Mouse (Mus musculus): ENCODE results near the gene Xndc1. TPM values are rescaled to one million over a fixed set of nuclear protein-coding genes. Genes with fewer than 3 reads are reported as not detected.
"Not testable (repeated sequence)": the region's sequence is repeated elsewhere in the genome, so short reads cannot be mapped to it uniquely, and the experiment has no call there.

Xndc1 gene
- polyA plus RNA-seq, 1 experiment from 2014 or later, result 22.0 TPM

DNA sequence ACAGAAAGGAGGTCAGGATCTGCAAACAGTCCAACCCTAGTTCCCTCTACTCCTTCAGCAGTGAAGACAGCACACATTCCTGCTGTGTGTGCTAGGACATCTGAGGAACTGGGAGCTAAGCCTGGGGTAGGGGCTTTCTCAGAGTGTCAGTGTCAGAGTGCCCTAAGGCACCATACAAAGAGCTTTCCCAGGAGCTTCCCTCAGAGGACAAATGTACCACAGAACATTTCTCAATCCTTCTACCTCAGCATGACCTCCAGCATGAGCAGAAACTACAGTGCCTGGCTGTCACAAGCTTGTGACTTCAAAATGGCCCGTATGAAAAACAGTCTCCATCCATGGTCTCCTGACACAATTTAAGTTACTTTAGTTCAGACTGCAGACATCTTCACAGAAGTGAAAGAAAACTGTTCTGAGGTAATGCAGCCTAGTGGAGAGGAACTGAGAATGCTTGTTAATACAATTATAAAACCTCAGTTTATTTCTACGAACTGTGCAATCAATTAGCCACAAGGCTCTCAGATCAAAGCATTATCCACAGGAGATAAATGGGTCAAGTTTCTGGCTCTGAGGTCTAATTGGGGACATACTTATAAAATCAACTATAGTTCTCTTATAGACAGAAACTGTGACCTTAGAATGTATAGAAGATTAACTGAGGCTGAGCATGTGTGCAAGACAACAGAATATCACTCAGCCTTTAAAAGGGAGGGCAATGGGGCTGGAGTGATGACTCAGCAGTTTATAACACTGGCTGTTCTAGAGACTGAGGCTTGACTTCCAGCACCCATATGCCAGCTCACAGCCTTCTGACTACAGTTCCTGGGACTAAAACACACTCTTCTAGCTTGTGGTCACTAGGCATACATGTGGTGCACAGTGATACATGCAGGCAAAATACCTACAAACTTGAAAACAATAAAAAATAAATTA is 39.9 kb upstream of the Xndc1 start:
- Histone ChIP-seq H3K36me3 (ENCODE audit: control insufficient read depth, insufficient read depth, low read length) (peaks cover 30% of the 10 kb centered on the region; the same call in 1 of the 2 replicates), H3K4me1 (ENCODE audit: control insufficient read depth, insufficient read depth, low read length) (no peaks in the 10 kb centered on the region), H3K4me3 (ENCODE audit: low read depth, low read length) (no peak overlapping the region), H3K9ac (replicated peaks; ENCODE audit: low read depth, low read length) (no peak overlapping the region), H3K27ac (ENCODE audit: low read depth, low read length) (no peak overlapping the region), H3K9me3 (ENCODE audit: control insufficient read depth, low read length) (no peaks in the 10 kb centered on the region), H3K4me2 (ENCODE audit: low read depth, low read length) (no peak overlapping the region), H3K27me3 (ENCODE audit: control insufficient read depth, insufficient read depth, low read length) (no peaks in the 10 kb centered on the region)
- ATAC-seq (ENCODE audit: low read depth), result no peak
- 80% methylated on average over 2 of the region's 2 CpGs for WGBS

DNA sequence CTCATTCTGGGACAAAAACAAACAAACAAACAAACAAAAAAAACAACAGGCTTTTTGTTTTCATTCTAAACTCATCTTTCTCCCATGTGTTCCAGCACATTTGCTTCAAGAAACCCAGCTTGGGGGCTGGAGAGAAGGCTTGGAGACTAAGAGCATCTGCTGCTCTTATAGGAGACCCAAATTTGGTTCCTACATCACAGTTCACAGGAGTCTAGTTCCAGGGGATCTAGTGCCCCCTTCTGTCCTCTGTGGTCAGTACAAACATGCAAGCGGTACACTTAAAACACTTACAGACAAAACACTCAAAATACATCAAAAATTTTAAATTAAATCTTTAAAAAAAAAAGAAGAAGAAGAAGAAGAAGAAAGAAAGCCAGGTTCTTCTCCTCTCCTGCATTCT is 30.4 kb upstream of the Xndc1 start:
- H3K4me2 ChIP-seq (ENCODE audit: low read depth, low read length), result no peak overlapping the region

DNA sequence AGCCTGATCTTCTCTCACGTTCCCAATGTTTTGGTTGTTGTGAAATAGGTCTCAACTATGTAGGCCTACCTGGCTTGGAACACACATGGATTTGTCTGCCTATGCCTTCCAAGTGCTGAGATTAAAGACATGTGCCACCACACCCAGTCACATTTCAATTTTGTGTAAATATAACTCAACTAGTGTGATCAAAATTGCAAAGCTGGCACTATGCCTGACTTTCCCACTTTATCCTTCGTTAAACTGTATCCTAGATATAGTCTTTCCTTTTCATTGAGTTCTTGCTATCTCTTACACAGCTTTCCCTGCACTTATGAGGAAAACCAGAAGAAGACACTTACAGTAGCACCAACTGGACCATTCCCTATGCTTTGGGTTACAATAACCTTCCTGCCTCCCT is 29.8 kb upstream of the Xndc1 start:
- Histone ChIP-seq H3K27me3 (ENCODE audit: control insufficient read depth, insufficient read depth, low read length) (no peaks in the 10 kb centered on the region), H3K9me3 (ENCODE audit: control insufficient read depth, low read length) (no peaks in the 10 kb centered on the region), H3K4me1 (ENCODE audit: control insufficient read depth, insufficient read depth, low read length) (no peaks in the 10 kb centered on the region), H3K27ac (ENCODE audit: low read depth, low read length) (no peak overlapping the region), H3K9ac (replicated peaks; ENCODE audit: low read depth, low read length) (no peak overlapping the region), H3K36me3 (ENCODE audit: control insufficient read depth, insufficient read depth, low read length) (peaks cover 55% of the 10 kb centered on the region), H3K4me2 (ENCODE audit: low read depth, low read length) (no peak overlapping the region), H3K4me3 (ENCODE audit: low read depth, low read length) (no peak overlapping the region)
- ATAC-seq (ENCODE audit: low read depth), result no peak
- 97% methylated on average over 2 of the region's 2 CpGs for WGBS

More for the DNA sequence above, 30.4 kb upstream of the Xndc1 start:
- Histone ChIP-seq H3K36me3 (ENCODE audit: control insufficient read depth, insufficient read depth, low read length) (peaks cover 55% of the 10 kb centered on the region), H3K9me3 (ENCODE audit: control insufficient read depth, low read length) (no peaks in the 10 kb centered on the region), H3K27ac (ENCODE audit: low read depth, low read length) (no peak overlapping the region), H3K4me3 (ENCODE audit: low read depth, low read length) (no peak overlapping the region), H3K4me1 (ENCODE audit: control insufficient read depth, insufficient read depth, low read length) (no peaks in the 10 kb centered on the region), H3K9ac (replicated peaks; ENCODE audit: low read depth, low read length) (no peak overlapping the region), H3K27me3 (ENCODE audit: control insufficient read depth, insufficient read depth, low read length) (no peaks in the 10 kb centered on the region)
- no peak for ATAC-seq (ENCODE audit: low read depth)
- WGBS, result 100% methylated on average over 1 of the region's 1 CpGs

DNA sequence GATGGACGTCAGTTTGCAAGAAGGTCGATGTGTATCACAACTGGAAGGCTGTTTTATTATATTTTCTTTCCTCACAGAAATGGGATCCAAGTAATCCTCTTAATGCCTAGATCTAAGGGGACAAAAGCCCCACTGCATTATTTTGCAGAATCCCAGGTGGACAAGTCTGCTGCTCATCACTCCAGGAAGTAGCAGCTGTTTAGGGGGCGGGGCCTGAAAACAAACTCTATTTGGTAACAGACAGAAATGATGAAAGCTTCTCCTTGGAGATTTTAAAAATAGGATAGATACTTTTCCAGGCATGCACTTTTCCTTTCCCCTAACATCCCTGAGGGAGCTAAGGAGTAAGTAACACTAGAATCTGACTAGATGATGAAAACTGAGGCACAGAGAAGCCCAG is 28.0 kb upstream of the Xndc1 start:
- no peaks in the 10 kb centered on the region for H3K9me3 ChIP-seq (ENCODE audit: control insufficient read depth, low read length)
- WGBS, result 96% methylated on average over 3 of the region's 3 CpGs
- ATAC-seq (ENCODE audit: low read depth), result no peak

DNA sequence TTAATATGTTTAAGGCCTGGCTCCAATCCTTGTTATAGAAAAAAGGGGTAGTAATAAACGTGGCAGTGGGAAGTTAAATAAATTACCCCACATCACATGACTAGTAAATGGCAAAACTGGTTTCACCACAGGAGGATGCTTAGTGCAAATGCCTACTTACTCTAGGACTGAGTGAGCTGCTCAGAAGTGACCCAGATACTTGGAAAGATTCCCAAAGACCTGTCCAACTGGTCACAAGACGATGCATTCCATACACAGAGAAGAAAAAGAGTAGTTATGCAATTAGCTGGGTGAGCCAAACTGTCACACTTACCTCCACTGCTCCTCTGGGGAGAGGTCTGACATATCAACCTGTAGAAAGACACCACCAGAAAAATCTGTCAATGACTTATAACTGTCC is 23.0 kb upstream of the Xndc1 start:
- Histone ChIP-seq H3K9me3 (ENCODE audit: control insufficient read depth, low read length) (no peaks in the 10 kb centered on the region), H3K4me3 (ENCODE audit: low read depth, low read length) (no peak overlapping the region), H3K36me3 (ENCODE audit: control insufficient read depth, insufficient read depth, low read length) (peaks cover 20% of the 10 kb centered on the region), H3K4me2 (ENCODE audit: low read depth, low read length) (no peak overlapping the region), H3K27ac (ENCODE audit: low read depth, low read length) (no peak overlapping the region), H3K4me1 (ENCODE audit: control insufficient read depth, insufficient read depth, low read length) (no peaks in the 10 kb centered on the region), H3K27me3 (ENCODE audit: control insufficient read depth, insufficient read depth, low read length) (no peaks in the 10 kb centered on the region), H3K9ac (replicated peaks; ENCODE audit: low read depth, low read length) (no peak overlapping the region)
- 91% methylated on average over 2 of the region's 2 CpGs for WGBS
- no peak for ATAC-seq (ENCODE audit: low read depth)

More for the DNA sequence above, 28.0 kb upstream of the Xndc1 start:
- Histone ChIP-seq H3K36me3 (ENCODE audit: control insufficient read depth, insufficient read depth, low read length) (peaks cover 39% of the 10 kb centered on the region), H3K4me3 (ENCODE audit: low read depth, low read length) (no peak overlapping the region), H3K27me3 (ENCODE audit: control insufficient read depth, insufficient read depth, low read length) (no peaks in the 10 kb centered on the region), H3K4me1 (ENCODE audit: control insufficient read depth, insufficient read depth, low read length) (no peaks in the 10 kb centered on the region), H3K9ac (replicated peaks; ENCODE audit: low read depth, low read length) (no peak overlapping the region), H3K4me2 (ENCODE audit: low read depth, low read length) (no peak overlapping the region), H3K27ac (ENCODE audit: low read depth, low read length) (no peak overlapping the region)

DNA sequence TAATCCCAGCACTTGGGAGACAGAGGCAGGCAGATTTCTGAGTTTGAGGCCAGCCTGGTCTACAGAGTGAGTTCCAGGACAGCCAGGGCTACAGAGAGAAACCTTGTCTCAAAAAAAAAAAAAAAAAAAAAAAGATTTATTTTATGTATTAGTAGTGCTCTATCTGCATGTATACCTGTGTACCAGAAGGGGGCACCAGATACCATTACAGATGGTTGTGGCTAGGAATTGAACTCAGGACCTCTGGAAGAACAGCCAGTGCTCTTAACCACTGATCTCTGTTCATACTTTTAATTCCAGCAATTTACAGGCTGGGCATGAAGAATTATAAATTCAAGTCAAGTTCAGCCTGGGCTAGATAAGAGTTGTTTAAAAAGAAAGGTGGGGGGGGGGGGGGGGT is 16.8 kb upstream of the Xndc1 start:
- not testable (repeated sequence) for ATAC-seq (ENCODE audit: low read depth); H3K4me2 ChIP-seq (ENCODE audit: low read depth, low read length); H3K4me3 ChIP-seq (ENCODE audit: low read depth, low read length); H3K27ac ChIP-seq (ENCODE audit: low read depth, low read length); H3K36me3 ChIP-seq (ENCODE audit: control insufficient read depth, insufficient read depth, low read length); H3K27me3 ChIP-seq (ENCODE audit: control insufficient read depth, insufficient read depth, low read length); H3K4me1 ChIP-seq (ENCODE audit: control insufficient read depth, insufficient read depth, low read length); H3K9me3 ChIP-seq (ENCODE audit: control insufficient read depth, low read length); H3K9ac ChIP-seq (replicated peaks; ENCODE audit: low read depth, low read length)

DNA sequence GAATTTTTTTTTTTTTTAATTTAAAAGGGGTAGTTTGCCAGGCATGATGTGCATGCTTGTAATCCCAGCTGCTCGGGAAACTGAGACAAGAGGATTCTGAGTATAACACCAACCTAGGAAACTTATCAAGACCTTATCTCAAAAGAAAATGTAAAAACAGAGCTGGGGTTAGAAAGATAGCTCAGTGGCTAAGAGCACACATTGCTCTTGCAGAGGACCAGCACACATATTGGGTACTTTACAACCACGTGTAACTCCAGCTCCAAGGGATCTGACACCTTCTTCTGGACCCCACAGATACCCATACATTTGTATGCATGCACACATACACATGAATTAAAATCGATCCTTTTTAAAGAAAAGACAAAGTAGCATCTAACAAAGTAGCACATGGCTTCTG is 4.0 kb upstream of the Xndc1 start:
- no peaks in the 10 kb centered on the region for H3K9me3 ChIP-seq (ENCODE audit: control insufficient read depth, low read length)
- no peak overlapping the region for H3K4me2 ChIP-seq (ENCODE audit: low read depth, low read length)
- no peaks in the 10 kb centered on the region for H3K27me3 ChIP-seq (ENCODE audit: control insufficient read depth, insufficient read depth, low read length)
- H3K27ac ChIP-seq (ENCODE audit: low read depth, low read length), result no peak overlapping the region
- no peak overlapping the region for H3K4me3 ChIP-seq (ENCODE audit: low read depth, low read length)
- peaks cover 17% of the 10 kb centered on the region for H3K4me1 ChIP-seq (ENCODE audit: control insufficient read depth, insufficient read depth, low read length)
- no peak overlapping the region for H3K9ac ChIP-seq (replicated peaks; ENCODE audit: low read depth, low read length)
- no peak for ATAC-seq (ENCODE audit: low read depth)
- no peaks in the 10 kb centered on the region for H3K36me3 ChIP-seq (ENCODE audit: control insufficient read depth, insufficient read depth, low read length)
- 98% methylated on average over 3 of the region's 3 CpGs for WGBS

DNA sequence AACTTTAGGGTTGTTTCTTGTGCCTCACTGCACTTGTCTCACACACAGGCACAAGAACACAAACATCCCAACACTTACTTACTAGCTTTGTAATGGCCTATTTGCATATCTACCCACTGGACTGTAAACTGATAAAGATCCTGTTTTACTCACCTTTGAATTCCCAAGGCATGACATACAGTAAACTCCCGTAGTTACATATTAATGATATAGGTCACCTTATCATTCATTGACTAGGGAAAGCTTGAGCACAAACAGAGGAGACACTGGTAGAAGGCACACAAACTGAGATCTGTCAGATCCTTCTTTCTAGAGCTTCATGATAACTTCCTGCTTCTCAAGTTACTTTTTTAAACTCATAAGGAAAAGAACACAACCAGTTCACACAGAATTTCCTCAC is 3.1 kb upstream of the Xndc1 start:
- Histone ChIP-seq H3K36me3 (ENCODE audit: control insufficient read depth, insufficient read depth, low read length) (no peaks in the 10 kb centered on the region), H3K4me1 (ENCODE audit: control insufficient read depth, insufficient read depth, low read length) (peaks cover 19% of the 10 kb centered on the region), H3K4me3 (ENCODE audit: low read depth, low read length) (no peak overlapping the region), H3K27me3 (ENCODE audit: control insufficient read depth, insufficient read depth, low read length) (no peaks in the 10 kb centered on the region), H3K9me3 (ENCODE audit: control insufficient read depth, low read length) (no peaks in the 10 kb centered on the region), H3K4me2 (ENCODE audit: low read depth, low read length) (no peak overlapping the region), H3K27ac (ENCODE audit: low read depth, low read length) (no peak overlapping the region), H3K9ac (replicated peaks; ENCODE audit: low read depth, low read length) (no peak overlapping the region)
- 90% methylated on average over 1 of the region's 1 CpGs for WGBS
- ATAC-seq (ENCODE audit: low read depth), result no peak

DNA sequence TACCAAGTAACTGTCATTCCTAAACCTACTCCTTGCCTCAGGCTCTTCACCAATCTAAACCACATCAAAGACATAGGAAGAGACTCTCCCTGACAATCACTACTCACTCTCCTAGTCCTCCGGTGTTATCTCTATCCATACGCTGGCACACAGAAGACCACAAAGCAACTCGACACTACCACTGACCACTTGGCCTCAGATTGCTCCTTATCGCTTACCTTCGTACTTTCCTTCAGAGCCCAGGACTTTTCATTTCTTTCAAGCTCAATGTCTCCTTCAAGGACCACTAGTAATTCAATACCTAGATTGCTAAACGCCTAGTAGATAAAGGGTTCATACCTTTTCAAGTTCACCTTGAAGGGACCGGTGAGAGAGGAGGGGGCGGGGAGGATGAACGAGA is 1.4 kb upstream of the Xndc1 start:
- no peaks in the 10 kb centered on the region for H3K9me3 ChIP-seq (ENCODE audit: control insufficient read depth, low read length)
- H3K27me3 ChIP-seq (ENCODE audit: control insufficient read depth, insufficient read depth, low read length), result no peaks in the 10 kb centered on the region
- peak overlapping the region; percentile 48; the same call in 1 of the 2 replicates for H3K4me3 ChIP-seq (ENCODE audit: low read depth, low read length)
- no peak overlapping the region for H3K9ac ChIP-seq (replicated peaks; ENCODE audit: low read depth, low read length)
- peak overlapping the region; percentile 70 for H3K4me2 ChIP-seq (ENCODE audit: low read depth, low read length)
- no peak for ATAC-seq (ENCODE audit: low read depth)
- 93% methylated on average over 9 of the region's 9 CpGs for WGBS
- no peaks in the 10 kb centered on the region for H3K36me3 ChIP-seq (ENCODE audit: control insufficient read depth, insufficient read depth, low read length)
- no peak overlapping the region for H3K27ac ChIP-seq (ENCODE audit: low read depth, low read length)
- H3K4me1 ChIP-seq (ENCODE audit: control insufficient read depth, insufficient read depth, low read length), result peaks cover 19% of the 10 kb centered on the region
